Mouse (Mus musculus) 416B (cell line): Measurements from ENCODE around the gene Tgfb2.

Source experiments
- DNase-seq: peaks from one replicate; pipeline ENCODE4 v3.0.0; 2011; ENCODE audit warnings: low read depth

Gene Tgfb2

GRCm38 (mm10) chr1:186702391-186703255, 3.2 kb downstream of the Tgfb2 start:
- DNase-seq, result no peak

- no peak for DNase-seq
Measured at GRCm38 (mm10) chr1:186701206-186701905, 4.4 kb downstream of the Tgfb2 start.

GRCm38 (mm10) chr1:186700496-186700895, 5.3 kb downstream of the Tgfb2 start:
- DNase-seq, result no peak

GRCm38 (mm10) chr1:186698583-186699338, 7.0 kb downstream of the Tgfb2 start:
- DNase-seq, result no peak

- DNase-seq, result no peak
Measured at GRCm38 (mm10) chr1:186696231-186696630, 9.6 kb downstream of the Tgfb2 start.

GRCm38 (mm10) chr1:186695361-186695760, 10.4 kb downstream of the Tgfb2 start:
- no peak for DNase-seq

- DNase-seq, result no peak
Measured at GRCm38 (mm10) chr1:186692370-186692769, 13.4 kb downstream of the Tgfb2 start.

- DNase-seq, result no peak
Measured at GRCm38 (mm10) chr1:186691708-186692107, 14.1 kb downstream of the Tgfb2 start.

GRCm38 (mm10) chr1:186684041-186684440, 21.7 kb downstream of the Tgfb2 start:
- DNase-seq, result no peak

GRCm38 (mm10) chr1:186682606-186683005, 23.2 kb downstream of the Tgfb2 start:
- no peak for DNase-seq

- DNase-seq, result no peak
Measured at GRCm38 (mm10) chr1:186677614-186678013, 28.2 kb downstream of the Tgfb2 start.

GRCm38 (mm10) chr1:186676199-186676598, 29.6 kb downstream of the Tgfb2 start:
- DNase-seq, result no peak

- no peak for DNase-seq
Measured at GRCm38 (mm10) chr1:186675263-186675662, 30.5 kb downstream of the Tgfb2 start.

GRCm38 (mm10) chr1:186674621-186675020, 31.2 kb downstream of the Tgfb2 start:
- DNase-seq, result no peak

GRCm38 (mm10) chr1:186673166-186673565, 32.6 kb downstream of the Tgfb2 start:
- DNase-seq, result no peak

- DNase-seq, result no peak
Measured at GRCm38 (mm10) chr1:186663412-186663811, 42.4 kb downstream of the Tgfb2 start.

- DNase-seq, result no peak
Measured at GRCm38 (mm10) chr1:186662996-186663395, 42.8 kb downstream of the Tgfb2 start.

GRCm38 (mm10) chr1:186661206-186661921, 44.4 kb downstream of the Tgfb2 start:
- DNase-seq, result no peak

GRCm38 (mm10) chr1:186658783-186659182, 47.0 kb downstream of the Tgfb2 start:
- no peak for DNase-seq

GRCm38 (mm10) chr1:186657559-186658219, 48.1 kb downstream of the Tgfb2 start:
- DNase-seq, result no peak

GRCm38 (mm10) chr1:186656732-186657329, 49.0 kb downstream of the Tgfb2 start:
- no peak for DNase-seq
